Mouse (Mus musculus): ENCODE measurements around the gene Lurap1. TPM values are rescaled to one million over a fixed set of nuclear protein-coding genes. Genes with fewer than 3 reads are reported as not detected.

Lurap1 gene
- polyA plus RNA-seq, 1 experiment: not detected

DNA sequence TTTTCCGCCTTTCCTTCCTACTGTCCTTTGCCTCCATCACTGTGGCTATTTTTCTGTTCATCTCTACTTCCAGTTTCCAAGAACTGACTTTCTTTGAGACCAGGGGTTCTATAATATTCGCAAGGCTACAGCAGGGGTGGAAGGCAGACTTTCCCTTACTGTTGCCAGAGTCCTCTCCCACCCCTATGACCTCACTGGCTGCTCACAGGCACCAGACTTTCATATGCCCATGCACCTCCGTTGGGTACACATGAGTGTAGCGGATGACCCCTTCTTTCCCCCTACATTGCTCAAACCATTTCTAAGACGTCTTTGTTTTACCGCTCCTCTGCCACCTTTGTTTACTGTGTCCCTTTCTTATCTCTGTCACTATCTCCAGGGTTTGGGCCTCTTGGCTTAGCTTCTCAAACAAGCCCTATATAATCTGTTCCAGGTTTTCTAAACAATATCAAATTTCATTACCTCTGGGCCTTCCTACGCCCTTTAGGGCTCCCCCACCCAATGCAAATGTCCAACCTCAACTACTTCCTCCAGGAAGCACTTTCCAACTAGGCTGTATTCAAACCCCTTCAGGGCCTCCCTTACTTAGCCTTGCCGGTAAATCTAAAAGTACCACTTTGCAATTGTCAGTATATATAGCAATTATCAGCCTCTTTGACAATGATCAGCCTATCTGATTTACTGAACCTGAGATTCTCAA lies 14.7 kb upstream of the Lurap1 start:
- TF ChIP-seq POLR2A (IDR thresholded peaks at IDR 0.05; ENCODE audit: insufficient read depth, low read depth, low read length): no peak
- no peak for TF ChIP-seq CTCF (IDR thresholded peaks at IDR 0.05; ENCODE audit: insufficient read depth, low read depth, low read length)
- Histone ChIP-seq H3K27ac (ENCODE audit: insufficient read depth, low read depth, low read length) (no peak overlapping the region), H3K4me3 (ENCODE audit: insufficient read depth, low read depth, low read length) (no peak overlapping the region), H3K4me1 (ENCODE audit: control insufficient read depth, insufficient read depth, low read length) (peaks cover 5% of the 10 kb centered on the region)
- WGBS: 79% methylated on average over 8 of the region's 8 CpGs

DNA sequence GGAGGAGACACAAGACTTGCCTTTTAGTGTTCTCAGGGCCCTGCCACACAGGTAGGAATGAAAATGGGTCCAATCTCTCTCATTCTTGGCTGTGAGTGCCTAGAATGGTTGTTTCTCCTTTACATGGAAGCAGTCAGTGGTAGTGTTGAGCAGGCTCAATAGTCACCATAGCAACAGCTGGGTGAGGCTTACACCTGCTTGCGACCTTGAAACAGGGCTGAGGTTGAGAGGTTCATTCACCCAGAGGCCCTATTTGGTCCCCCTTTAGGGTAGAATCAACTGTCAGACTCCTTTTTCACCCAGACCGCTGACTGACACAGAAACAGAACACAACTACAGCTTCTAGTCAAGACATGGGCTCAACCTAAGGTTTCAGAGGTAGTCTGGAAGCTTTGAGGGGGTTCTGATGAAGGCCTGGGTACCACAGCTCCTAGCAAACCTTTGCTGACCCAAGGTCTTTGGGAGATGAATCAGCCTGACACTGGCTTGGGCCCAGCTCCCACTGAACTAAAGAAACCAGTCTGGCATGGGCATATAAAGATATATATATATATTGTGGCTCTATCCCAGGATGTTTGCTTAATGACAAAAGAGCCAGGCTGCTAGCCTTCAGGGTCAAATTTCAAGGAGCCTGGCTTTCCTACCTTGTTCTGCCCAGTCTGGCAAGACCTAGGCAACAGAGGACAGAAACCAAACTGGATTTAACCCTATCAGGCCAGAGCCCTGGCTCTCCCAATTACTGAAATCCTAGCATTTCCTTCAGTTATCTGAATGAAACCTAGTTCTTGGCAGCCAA lies 13.8 kb upstream of the Lurap1 start:
- no peak overlapping the region for H3K4me3 ChIP-seq (ENCODE audit: insufficient read depth, low read depth, low read length)
- WGBS: 90% methylated on average over 2 of the region's 2 CpGs
- TF ChIP-seq CTCF (IDR thresholded peaks at IDR 0.05; ENCODE audit: insufficient read depth, low read depth, low read length) (no peak), POLR2A (IDR thresholded peaks at IDR 0.05; ENCODE audit: insufficient read depth, low read depth, low read length) (no peak)
- H3K27ac ChIP-seq (ENCODE audit: insufficient read depth, low read depth, low read length): no peak overlapping the region
- peaks cover 6% of the 10 kb centered on the region for H3K4me1 ChIP-seq (ENCODE audit: control insufficient read depth, insufficient read depth, low read length)

DNA sequence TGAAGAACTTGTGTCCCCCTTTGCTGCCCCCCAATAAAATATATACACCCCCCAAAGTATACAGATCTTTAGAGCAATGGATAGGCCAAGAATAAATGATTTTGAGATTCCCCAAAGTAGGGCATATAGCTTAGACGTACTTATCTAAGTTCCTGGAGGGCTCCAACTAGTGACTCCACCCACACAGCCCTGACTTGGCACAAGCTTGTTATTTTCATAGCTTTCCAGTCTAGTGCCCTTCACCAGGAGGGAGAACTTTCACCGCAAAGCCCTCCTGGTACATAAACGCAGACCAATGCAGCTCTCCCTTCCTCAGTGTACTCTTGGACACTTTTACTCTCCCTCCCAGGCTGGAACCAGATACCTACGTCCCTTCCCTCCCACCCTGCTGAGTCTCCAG lies 11.0 kb upstream of the Lurap1 start:
- H3K27ac ChIP-seq (ENCODE audit: insufficient read depth, low read depth, low read length): no peak overlapping the region
- H3K4me1 ChIP-seq (ENCODE audit: control insufficient read depth, insufficient read depth, low read length): peaks cover 6% of the 10 kb centered on the region
- 49% methylated on average over 4 of the region's 4 CpGs for WGBS
- TF ChIP-seq POLR2A (IDR thresholded peaks at IDR 0.05; ENCODE audit: insufficient read depth, low read depth, low read length) (no peak), CTCF (IDR thresholded peaks at IDR 0.05; ENCODE audit: insufficient read depth, low read depth, low read length) (no peak)
- no peak overlapping the region for H3K4me3 ChIP-seq (ENCODE audit: insufficient read depth, low read depth, low read length)

DNA sequence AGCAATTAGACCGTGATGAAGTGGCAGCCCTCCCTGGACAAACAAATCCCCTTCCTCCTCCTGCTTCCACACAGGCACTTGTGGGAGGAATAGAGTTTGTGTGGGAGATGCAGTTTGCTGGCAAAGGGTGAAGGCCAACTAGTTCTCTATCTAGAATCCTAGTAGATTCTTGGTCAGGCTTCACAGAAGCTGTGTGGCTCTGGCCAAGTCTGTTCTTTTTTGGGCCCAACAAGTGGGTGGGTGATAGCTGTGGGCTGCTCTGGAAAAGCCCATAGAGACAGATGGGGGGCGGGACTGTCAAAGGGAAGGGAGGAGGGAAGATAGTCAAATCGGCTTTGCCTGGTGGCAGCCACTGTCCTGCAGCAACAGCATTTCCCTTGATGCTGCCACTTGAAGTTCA lies 9.6 kb upstream of the Lurap1 start:
- TF ChIP-seq POLR2A (IDR thresholded peaks at IDR 0.05; ENCODE audit: insufficient read depth, low read depth, low read length) (no peak), CTCF (IDR thresholded peaks at IDR 0.05; ENCODE audit: insufficient read depth, low read depth, low read length) (no peak)
- Histone ChIP-seq H3K4me1 (ENCODE audit: control insufficient read depth, insufficient read depth, low read length) (peaks cover 6% of the 10 kb centered on the region), H3K27ac (ENCODE audit: insufficient read depth, low read depth, low read length) (no peak overlapping the region), H3K4me3 (ENCODE audit: insufficient read depth, low read depth, low read length) (no peak overlapping the region)
- WGBS: 62% methylated on average over 3 of the region's 3 CpGs

DNA sequence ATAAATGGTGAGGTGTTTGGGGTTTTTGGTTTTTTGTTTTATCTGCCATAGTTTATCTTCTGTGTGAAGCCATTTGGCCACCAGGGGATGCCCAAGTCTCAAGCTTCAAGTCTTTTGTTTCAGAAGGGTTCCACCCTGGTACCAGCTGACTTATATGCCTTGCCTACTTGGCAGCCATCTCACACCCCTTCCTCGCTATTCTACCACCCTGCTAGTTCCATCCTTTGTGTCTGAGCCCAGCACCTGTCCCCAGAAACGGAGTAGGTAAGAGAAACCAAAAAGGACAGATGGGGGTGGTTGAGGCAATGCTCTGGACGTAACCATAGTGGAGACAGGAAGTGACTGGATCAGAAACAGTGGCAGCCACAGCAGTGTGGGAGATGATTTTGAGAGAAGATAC lies 8.8 kb upstream of the Lurap1 start:
- peaks cover 6% of the 10 kb centered on the region for H3K4me1 ChIP-seq (ENCODE audit: control insufficient read depth, insufficient read depth, low read length)
- no peak overlapping the region for H3K4me3 ChIP-seq (ENCODE audit: insufficient read depth, low read depth, low read length)
- TF ChIP-seq POLR2A (IDR thresholded peaks at IDR 0.05; ENCODE audit: insufficient read depth, low read depth, low read length): no peak
- TF ChIP-seq CTCF (IDR thresholded peaks at IDR 0.05; ENCODE audit: insufficient read depth, low read depth, low read length): no peak
- H3K27ac ChIP-seq (ENCODE audit: insufficient read depth, low read depth, low read length): no peak overlapping the region
- WGBS: 47% methylated on average over 3 of the region's 3 CpGs

DNA sequence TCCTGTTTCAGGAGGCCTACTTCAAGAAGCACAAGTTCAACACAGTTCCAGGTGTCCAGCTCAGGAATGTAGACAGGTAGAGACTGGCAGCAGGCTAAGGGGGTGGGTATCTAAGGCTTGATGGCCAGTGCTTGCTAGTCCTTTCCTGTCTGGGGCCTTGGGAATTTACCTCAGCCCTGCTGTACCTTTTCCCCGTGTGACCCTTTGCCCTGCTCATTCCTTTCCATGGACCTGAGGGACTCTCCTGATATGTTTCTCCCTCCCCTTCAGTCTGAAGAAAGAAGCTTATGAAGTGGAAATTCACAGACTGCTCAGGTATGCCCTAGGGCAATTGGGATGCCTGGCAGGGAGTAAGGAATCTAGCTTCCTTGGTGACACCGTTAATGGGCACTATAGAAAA lies 6.7 kb upstream of the Lurap1 start:
- TF ChIP-seq CTCF (IDR thresholded peaks at IDR 0.05; ENCODE audit: insufficient read depth, low read depth, low read length): no peak
- no peak for TF ChIP-seq POLR2A (IDR thresholded peaks at IDR 0.05; ENCODE audit: insufficient read depth, low read depth, low read length)
- no peak overlapping the region for H3K4me3 ChIP-seq (ENCODE audit: insufficient read depth, low read depth, low read length)
- 82% methylated on average over 2 of the region's 2 CpGs for WGBS
- H3K4me1 ChIP-seq (ENCODE audit: control insufficient read depth, insufficient read depth, low read length): peaks cover 6% of the 10 kb centered on the region
- H3K27ac ChIP-seq (ENCODE audit: insufficient read depth, low read depth, low read length): no peak overlapping the region

DNA sequence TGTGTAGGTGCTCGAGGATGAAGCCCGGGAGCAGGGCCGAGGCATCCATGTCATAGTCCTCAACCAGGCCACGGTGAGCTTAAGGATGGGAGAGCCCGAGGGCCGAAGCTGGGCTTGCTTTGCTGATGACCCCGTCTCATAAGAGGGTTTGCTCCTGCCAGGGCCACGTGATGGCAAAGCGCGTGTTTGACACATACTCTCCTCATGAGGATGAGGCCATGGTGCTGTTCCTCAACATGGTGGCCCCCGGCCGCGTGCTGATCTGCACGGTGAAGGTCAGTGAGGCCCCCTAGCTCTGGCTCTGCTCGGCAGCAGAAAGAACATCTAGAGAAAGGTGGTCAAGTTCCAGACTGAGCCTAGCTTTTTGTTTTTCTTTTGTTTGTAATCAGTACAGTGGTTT lies 1.6 kb upstream of the Lurap1 start:
- no peak overlapping the region for H3K4me3 ChIP-seq (ENCODE audit: insufficient read depth, low read depth, low read length)
- H3K4me1 ChIP-seq (ENCODE audit: control insufficient read depth, insufficient read depth, low read length): peaks cover 9% of the 10 kb centered on the region
- H3K27ac ChIP-seq (ENCODE audit: insufficient read depth, low read depth, low read length): no peak overlapping the region
- TF ChIP-seq POLR2A (IDR thresholded peaks at IDR 0.05; ENCODE audit: insufficient read depth, low read depth, low read length) (no peak), CTCF (IDR thresholded peaks at IDR 0.05; ENCODE audit: insufficient read depth, low read depth, low read length) (no peak)
- 94% methylated on average over 15 of the region's 15 CpGs for WGBS

DNA sequence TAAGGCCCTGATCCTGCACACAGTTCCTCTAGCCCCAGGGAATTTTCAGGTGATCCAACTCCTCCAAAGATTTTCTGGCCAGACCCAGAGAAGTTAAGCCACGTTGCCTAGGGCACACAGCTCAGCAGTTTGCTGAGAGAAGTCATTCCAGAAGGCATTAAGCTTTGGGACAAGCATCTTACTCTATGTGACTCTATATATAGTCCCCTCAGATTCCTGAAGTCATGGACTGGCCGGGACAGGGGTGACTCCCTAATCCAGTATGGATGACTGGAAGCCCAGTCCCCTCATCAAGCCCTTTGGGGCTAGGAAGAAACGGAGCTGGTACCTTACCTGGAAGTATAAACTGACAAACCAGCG lies 296 bp downstream of the Lurap1 start:
- WGBS: 15% methylated on average over 4 of the region's 4 CpGs
- Histone ChIP-seq H3K4me3 (ENCODE audit: insufficient read depth, low read depth, low read length) (peak overlapping the region; percentile 99), H3K4me1 (ENCODE audit: control insufficient read depth, insufficient read depth, low read length) (peaks cover 9% of the 10 kb centered on the region), H3K27ac (ENCODE audit: insufficient read depth, low read depth, low read length) (no peak overlapping the region)
- TF ChIP-seq CTCF (IDR thresholded peaks at IDR 0.05; ENCODE audit: insufficient read depth, low read depth, low read length) (no peak), POLR2A (IDR thresholded peaks at IDR 0.05; ENCODE audit: insufficient read depth, low read depth, low read length) (no peak)

DNA sequence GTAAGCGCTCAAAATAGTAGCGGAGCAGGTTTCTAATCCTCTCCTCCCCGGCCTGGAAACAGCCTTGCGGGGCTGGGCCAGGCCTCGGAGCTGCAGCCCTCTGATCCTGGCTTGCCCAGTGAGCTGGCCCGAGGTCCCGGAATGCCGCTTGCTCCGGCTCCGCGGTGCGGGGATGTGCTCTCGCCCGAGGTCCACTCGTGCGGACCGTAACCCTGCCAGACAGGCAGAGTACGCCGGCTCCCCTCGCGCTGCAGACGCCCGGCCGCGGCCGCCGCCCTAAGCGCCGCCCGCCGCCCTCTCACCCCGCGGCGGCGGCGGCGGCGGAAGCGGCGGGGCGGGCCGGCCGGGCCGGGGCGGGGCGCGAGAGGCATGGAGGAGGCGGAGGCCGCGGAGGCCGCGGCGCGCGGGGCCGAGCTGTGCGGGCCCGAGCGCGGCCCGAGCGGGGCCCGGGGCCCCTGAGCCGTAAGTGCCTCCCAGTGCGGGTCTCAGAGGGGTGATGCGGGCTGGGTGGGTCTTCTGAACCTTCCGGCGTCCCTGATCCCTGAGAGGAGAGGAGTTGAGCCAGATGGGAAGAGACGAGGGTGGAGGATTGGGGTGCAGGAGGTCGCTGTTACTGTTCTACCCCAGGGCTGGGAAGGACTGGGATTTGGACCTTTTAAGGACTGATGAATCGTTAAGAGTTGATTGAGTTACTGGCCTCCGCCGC lies 829 bp downstream of the Lurap1 start:
- TF ChIP-seq POLR2A (IDR thresholded peaks at IDR 0.05; ENCODE audit: insufficient read depth, low read depth, low read length) (peak; percentile 96), CTCF (IDR thresholded peaks at IDR 0.05; ENCODE audit: insufficient read depth, low read depth, low read length) (no peak)
- WGBS: 5% methylated on average over 73 of the region's 73 CpGs
- Histone ChIP-seq H3K27ac (ENCODE audit: insufficient read depth, low read depth, low read length) (peak overlapping the region; percentile 68), H3K4me3 (ENCODE audit: insufficient read depth, low read depth, low read length) (peak overlapping the region; percentile 99), H3K4me1 (ENCODE audit: control insufficient read depth, insufficient read depth, low read length) (peaks cover 9% of the 10 kb centered on the region)

All from olfactory bulb, adult 2 months (tissue).